Mouse (Mus musculus): ENCODE measurements around the gene Zfp322a. TPM values are rescaled to one million over a fixed set of nuclear protein-coding genes. Genes with fewer than 3 reads are reported as not detected.
"Not testable (repeated sequence)": the region's sequence is repeated elsewhere in the genome, so short reads cannot be mapped to it uniquely, and the experiment has no call there.

The Zfp322a gene
- total RNA-seq, 2 experiments from 2014 or later, result 42.6 to 49.5 TPM

DNA sequence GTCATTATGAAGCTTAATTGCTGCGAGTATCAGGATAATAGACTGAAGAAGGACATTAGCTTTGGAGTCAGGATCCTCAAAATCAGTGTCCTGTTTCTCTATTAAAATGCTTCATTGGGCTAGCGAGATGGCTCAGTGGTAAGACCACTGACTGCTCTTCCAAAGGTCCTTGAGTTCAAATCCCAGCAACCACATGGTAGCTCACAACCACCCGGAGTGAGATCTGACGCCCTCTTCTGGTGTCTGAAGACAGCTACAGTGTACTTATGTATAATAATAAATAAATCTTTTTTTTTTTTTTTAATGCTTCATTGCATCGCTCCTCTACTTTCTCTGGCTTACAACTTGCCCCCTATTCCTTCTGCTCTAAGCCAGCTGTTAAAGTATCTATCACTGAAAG, 14.5 kb downstream of the Zfp322a start:
- intact Hi-C loops (cut with DNase I); DNase-seq: not testable (repeated sequence)

DNA sequence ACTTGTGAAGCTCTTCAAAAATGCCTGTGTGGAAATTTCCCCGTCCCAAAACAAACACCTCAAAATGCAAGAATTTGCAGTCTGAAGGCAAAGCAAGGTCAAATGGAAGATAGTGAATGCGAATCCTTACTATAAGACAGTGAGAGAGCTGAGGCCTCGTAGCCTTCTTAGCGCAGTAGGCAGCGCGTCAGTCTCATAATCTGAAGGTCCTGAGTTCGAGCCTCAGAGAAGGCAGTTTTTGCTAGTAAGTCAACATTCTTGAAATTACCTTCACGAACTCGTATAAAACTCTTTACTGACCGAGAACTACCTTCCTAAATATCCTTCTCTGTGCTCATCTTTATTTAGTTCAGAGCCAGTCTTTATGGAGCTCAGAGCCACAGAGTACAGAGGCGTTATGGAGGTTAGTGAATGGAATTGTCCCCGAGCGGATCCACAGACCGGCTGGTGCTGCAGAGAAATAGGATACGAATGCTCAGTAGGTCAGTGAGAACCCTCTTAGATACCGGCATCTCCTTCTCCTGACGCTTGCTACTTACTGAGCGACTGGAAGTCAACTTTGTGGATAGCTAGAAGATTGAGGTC, 51.6 kb downstream of the Zfp322a start:
- DNase-seq, result no peak

GRCm38 (mm10) chr13:23312909-23313669, 55.9 kb downstream of the Zfp322a start:
- no peak for DNase-seq
- intact Hi-C loops (cut with DNase I), result no loop called here

More for the DNA sequence above, 51.6 kb downstream of the Zfp322a start:
- intact Hi-C loops (cut with DNase I), result no loop called here

GRCm38 (mm10) chr13:23310036-23310435, 59.0 kb downstream of the Zfp322a start:
- intact Hi-C loops (cut with DNase I), result no loop called here
- DNase-seq, result no peak

GRCm38 (mm10) chr13:23309495-23310011, 59.5 kb downstream of the Zfp322a start:
- DNase-seq, result no peak
- intact Hi-C loops (cut with DNase I), result loop anchor here (10.0 kb wide), 1 partner anchor 195 kb away; no protein-coding TSS in a partner anchor

- intact Hi-C loops (cut with DNase I), result loop anchor here (10.0 kb wide), 1 partner anchor 196 kb away; no protein-coding TSS in a partner anchor
- not testable (repeated sequence) for DNase-seq
Observed at GRCm38 (mm10) chr13:23308639-23309307, 60.2 kb downstream of the Zfp322a start.

DNA sequence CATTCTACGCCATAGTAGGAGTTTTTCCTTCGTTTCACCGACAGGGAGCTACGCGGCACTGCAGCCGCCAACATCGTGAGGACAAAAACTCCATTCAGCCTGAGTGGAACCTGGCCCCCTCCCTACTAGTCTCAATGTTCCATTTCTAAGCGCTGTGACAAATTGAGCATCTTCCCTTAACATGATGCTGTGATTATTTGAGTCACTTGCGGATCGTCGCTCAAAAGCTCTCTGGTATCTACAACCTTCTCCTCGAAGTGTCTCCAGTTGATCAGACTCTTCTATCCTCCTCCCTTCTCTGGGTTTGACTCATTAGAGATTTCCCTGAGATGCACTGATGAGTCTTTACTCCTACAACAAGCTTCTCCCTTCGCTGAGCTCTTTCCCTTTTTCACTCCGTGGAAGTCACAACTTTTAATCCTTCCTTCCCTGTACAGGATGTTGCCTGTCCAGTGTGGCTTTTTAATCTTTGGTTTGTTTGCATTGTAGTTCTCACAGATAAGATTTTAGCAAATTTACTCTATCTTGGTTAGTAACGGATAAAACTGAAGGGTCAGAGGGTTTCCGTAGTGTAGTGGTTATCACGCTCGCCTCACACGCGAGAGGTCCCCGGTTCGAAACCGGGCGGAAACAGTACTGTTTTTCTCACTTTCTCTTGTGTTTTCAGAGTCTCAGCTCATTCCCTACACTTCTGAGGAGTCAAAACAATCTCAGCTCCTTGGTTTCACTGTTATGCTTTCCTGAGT, 61.8 kb downstream of the Zfp322a start:
- no peak for DNase-seq
- intact Hi-C loops (cut with DNase I), result loop anchor here (10.0 kb wide), 1 partner anchor 198 kb away; no protein-coding TSS in a partner anchor

DNA sequence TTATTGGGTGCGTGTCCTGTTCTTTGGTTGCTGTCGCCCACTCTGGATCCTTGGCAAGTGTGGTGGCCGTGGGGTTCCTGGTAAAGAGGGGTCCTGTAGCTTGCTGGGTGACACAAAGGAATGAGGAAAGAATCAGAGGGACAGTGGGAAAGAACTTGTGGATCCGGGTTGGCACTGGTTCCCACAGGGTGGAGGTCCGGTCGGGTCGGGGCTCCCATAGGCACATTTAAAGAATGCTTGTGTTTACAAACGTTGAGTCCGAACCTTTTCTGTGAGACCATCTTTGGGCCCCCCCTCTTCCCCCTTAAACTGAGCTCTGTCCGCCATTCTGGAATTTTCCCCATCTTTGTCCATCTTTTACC, 62.3 kb downstream of the Zfp322a start:
- no peak for DNase-seq
- intact Hi-C loops (cut with DNase I), result loop anchor here (10.0 kb wide), 1 partner anchor 198 kb away; no protein-coding TSS in a partner anchor

Other genes starting within 250 kb of the Zfp322a start
- gene Vmn1r218, start 236.1 kb downstream of the Zfp322a start, total RNA-seq (2021), result not detected
- gene Vmn1r219, start 209.9 kb downstream of the Zfp322a start, total RNA-seq (2021), result not detected
- gene Vmn1r220, start 181.2 kb downstream of the Zfp322a start, total RNA-seq (2021), result not detected
- gene Vmn1r221, start 155.1 kb downstream of the Zfp322a start, total RNA-seq (2021), result not detected
- gene Vmn1r222, start 133.3 kb downstream of the Zfp322a start, total RNA-seq (2021), result not detected
- not detected for gene Vmn1r223, start 122.1 kb downstream of the Zfp322a start, total RNA-seq (2021)
- gene Abt1, start 54.7 kb upstream of the Zfp322a start, total RNA-seq (2021), result 1 to 10 TPM; 5.6 to 6.1 TPM
- not detected for gene Btn1a1, start 96.7 kb upstream of the Zfp322a start, total RNA-seq (2021)
- gene Btn2a2, start 119.6 kb upstream of the Zfp322a start, total RNA-seq (2021), result not detected
- 100 to 1,000 TPM; 441 to 470 TPM for gene Hist1h4h, start 161.8 kb upstream of the Zfp322a start, total RNA-seq (2021)
- 10 to 100 TPM; 74.6 to 86.0 TPM for gene Hist1h2af, start 164.7 kb upstream of the Zfp322a start, total RNA-seq (2021)
- 10 to 100 TPM; 22.0 to 28.6 TPM for gene Hist1h3g, start 166.2 kb upstream of the Zfp322a start, total RNA-seq (2021)
- gene Hist1h2bh, start 174.2 kb upstream of the Zfp322a start, total RNA-seq (2021), result 1 to 10 TPM; 4.5 to 6.1 TPM
- 10 to 100 TPM; 42.2 to 44.0 TPM for gene Hist1h3f, start 174.8 kb upstream of the Zfp322a start, total RNA-seq (2021)
- gene Hist1h4f, start 182.4 kb upstream of the Zfp322a start, total RNA-seq (2021), result 100 to 1,000 TPM; 224 to 235 TPM
- gene Hist1h1d, start 184.1 kb upstream of the Zfp322a start, total RNA-seq (2021), result 10 to 100 TPM; 12.0 to 12.4 TPM
- gene Hist1h3e, start 193.2 kb upstream of the Zfp322a start, total RNA-seq (2021), result 100 to 1,000 TPM; 130 to 134 TPM
- gene Hist1h2ae, start 202.0 kb upstream of the Zfp322a start, total RNA-seq (2021), result 10 to 100 TPM; 24.5 to 31.0 TPM
- 100 to 1,000 TPM; 203 to 225 TPM for gene Hist1h2bg, start 202.2 kb upstream of the Zfp322a start, total RNA-seq (2021)
- 100 to 1,000 TPM in 1 of 2 experiments, 10 to 100 TPM in 1; 87.5 to 105 TPM for gene Hist1h2bf, start 205.0 kb upstream of the Zfp322a start, total RNA-seq (2021)
- 10 to 100 TPM; 18.6 to 25.5 TPM for gene Hist1h2ad, start 205.2 kb upstream of the Zfp322a start, total RNA-seq (2021)
- gene Hist1h3d, start 206.6 kb upstream of the Zfp322a start, total RNA-seq (2021), result 10 to 100 TPM; 18.8 to 24.3 TPM
- gene Hist1h4d, start 212.4 kb upstream of the Zfp322a start, total RNA-seq (2021), result 100 to 1,000 TPM; 177 to 192 TPM